ENCODE assay signal across 29 mouse cellular contexts in the genomic region with DNA sequence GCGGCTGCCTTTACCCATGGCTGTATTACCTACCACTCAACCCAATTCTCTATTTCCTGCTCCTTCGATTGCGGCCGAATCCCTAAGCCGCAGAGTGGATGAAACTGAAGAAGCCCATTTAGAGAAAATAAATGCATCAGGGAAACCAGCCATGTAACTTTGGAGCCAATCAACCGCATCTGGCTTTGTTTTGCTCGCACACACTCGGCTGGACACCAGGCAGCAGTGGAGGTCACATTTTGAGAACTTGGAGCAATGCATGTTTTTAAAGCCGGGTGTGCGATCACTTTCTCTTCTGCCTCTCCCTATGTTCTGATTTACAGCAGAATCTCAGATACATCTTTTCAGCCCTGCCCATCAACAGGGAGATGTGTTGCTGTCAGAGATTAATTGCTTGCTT.
DNase-seq lines count a peak whose midpoint lies in the region; ATAC-seq and TF ChIP-seq lines count a peak whose summit lies in the region.
"Had no signal": no experiment of that assay in that cellular context is flagged by ENCODE, and none has a peak within 500 bp of the region (broad histone marks: within the 10 kb centered on the region; RNA-seq: fewer than 3 reads in every experiment).

No protein-coding gene starts in this region.

- intact Hi-C loops in gastrocnemius, adult 2 months (cut with DNase I) = loop anchor here (5.0 kb wide), 1 partner anchor 48 kb away; no protein-coding TSS in a partner anchor
- intact Hi-C loops in gastrocnemius, postnatal 36 days (cut with DNase I) = no loop called here

- H3K4me1 ChIP-seq in stomach, postnatal 0 days (replicated peaks; ENCODE audit: control insufficient read depth, insufficient read depth) = no peaks in the 10 kb centered on the region
- H3K4me1 ChIP-seq: intestine, embryonic 15.5 days; neural tube, embryonic 12.5 days had no signal

- H3K4me3 ChIP-seq in gastrocnemius, adult 2 months = no peak overlapping the region
- no peak overlapping the region for H3K4me3 ChIP-seq in stomach, postnatal 0 days (ENCODE audit: low read depth, low read length)
- H3K4me3 ChIP-seq: hindbrain, embryonic 12.5 days; intestine, embryonic 15.5 days; myocyte; neural tube, embryonic 12.5 days had no signal

- H3K27ac ChIP-seq in gastrocnemius, adult 2 months = peak overlapping the region; percentile 21; the same call in 1 of the 2 replicates
- no peak overlapping the region for H3K27ac ChIP-seq in stomach, postnatal 0 days (replicated peaks)
- H3K27ac ChIP-seq: hindbrain, embryonic 12.5 days; hindbrain, postnatal 0 days; intestine, embryonic 15.5 days; liver, embryonic 14.5 days; neural tube, embryonic 12.5 days had no signal

- no peak for ATAC-seq in stomach, postnatal 0 days (ENCODE audit: low FRiP score, low TSS enrichment)
- ATAC-seq: CD4-positive, CD25-positive, alpha-beta regulatory T cell, adult 4 months; forebrain, embryonic 14.5 days; hindbrain, postnatal 0 days; intestine, embryonic 15.5 days had no signal

- H3K9ac ChIP-seq in stomach, postnatal 0 days (ENCODE audit: low read length) = no peak overlapping the region
- H3K9ac ChIP-seq: hindbrain, embryonic 12.5 days; intestine, embryonic 15.5 days; liver, embryonic 14.5 days; lung, embryonic 14.5 days; neural tube, embryonic 12.5 days had no signal

- H3K4me2 ChIP-seq in stomach, postnatal 0 days (replicated peaks; ENCODE audit: low read depth) = no peak overlapping the region
- H3K4me2 ChIP-seq: heart, embryonic 11.5 days; hindbrain, embryonic 12.5 days; intestine, embryonic 15.5 days; lung, embryonic 14.5 days; midbrain, embryonic 11.5 days; neural tube, embryonic 12.5 days had no signal

- no peak for TF ChIP-seq EP300 in stomach, postnatal 0 days (optimal IDR thresholded peaks at IDR 0.05)

- 67% methylated on average over 10 of the region's 10 CpGs for WGBS in stomach, postnatal 0 days

- no peaks in the 10 kb centered on the region; the same call in 1 of the 2 replicates for H3K9me3 ChIP-seq in stomach, postnatal 0 days (ENCODE audit: control insufficient read depth, low read length)
- H3K9me3 ChIP-seq: intestine, embryonic 15.5 days had no signal

- H3K27me3 ChIP-seq in stomach, postnatal 0 days (ENCODE audit: control insufficient read depth, insufficient read depth, low read length) = no peaks in the 10 kb centered on the region
- H3K27me3 ChIP-seq: hindbrain, embryonic 12.5 days; intestine, embryonic 15.5 days; neural tube, embryonic 12.5 days had no signal

- H3K36me3 ChIP-seq in stomach, postnatal 0 days (ENCODE audit: control insufficient read depth, insufficient read depth, low read length) = no peaks in the 10 kb centered on the region
- H3K36me3 ChIP-seq: hindbrain, embryonic 12.5 days; intestine, embryonic 15.5 days; neural tube, embryonic 12.5 days had no signal

- peak; percentile 42 for DNase-seq in gastrocnemius, adult 2 months
- no peak for DNase-seq in gastrocnemius, postnatal 36 days
- DNase-seq in kidney, postnatal 10 days = peak; percentile 30
- no peak for DNase-seq in kidney, adult 8-10 months
- peak; percentile 11 for DNase-seq in retina, postnatal 1 day
- no peak for DNase-seq in retina, embryonic 14.5 days (ENCODE audit: low spot score)
- no peak for DNase-seq in stomach, postnatal 0 days (ENCODE audit: low spot score)
- DNase-seq in cerebellum, postnatal 10 days = no peak
- DNase-seq: adrenal gland, postnatal 25 days; cerebellum, adult 11-12 months; cerebellum, adult 9-11 months; heart, adult 11 months; heart, postnatal 36 days; layer of hippocampus, postnatal 36 days; left cerebral cortex, postnatal 4 days; liver; lung, embryonic 14.5 days; lung, postnatal 14 days; thymus, postnatal 4 days had no signal

- TF ChIP-seq CTCF in gastrocnemius, adult 2 months (IDR thresholded peaks at IDR 0.05) = no peak
- 0 out of 2 replicates have a peak, but pooled peaks have one; percentile 13 for TF ChIP-seq CTCF in stomach, postnatal 0 days (IDR thresholded peaks at IDR 0.05; ENCODE audit: low read depth)

Comparison
In these comparisons a context has a peak if more than half of its experiments do, and no peak if none do; other contexts are left out.
1. DNase-seq: peak in gastrocnemius, adult 2 months (single experiment), kidney, postnatal 10 days (single experiment) and retina, postnatal 1 day (single experiment); none in gastrocnemius, postnatal 36 days (0 of 2), kidney, adult 8-10 months (0 of 2), retina, embryonic 14.5 days (single experiment), stomach, postnatal 0 days (single experiment) and cerebellum, postnatal 10 days (0 of 2).